Mouse (Mus musculus): ENCODE measurements around the gene Traf1. TPM values are rescaled to one million over a fixed set of nuclear protein-coding genes. Genes with fewer than 3 reads are reported as not detected.
A peak's percentile ranks its signal among the peaks of the same experiment; 100 is the strongest.

The Traf1 gene
- total RNA-seq, 2 experiments from 2014 or later: 1.3 TPM; not detected in 1

- peak; percentile 24; the same call in 1 of the 2 replicates for ATAC-seq (replicated peaks; ENCODE audit: poor library complexity)
Observed at GRCm38 (mm10) chr2:34943556-34944120, 17.9 kb downstream of the Traf1 start.

GRCm38 (mm10) chr2:34941061-34941675 lies 20.4 kb downstream of the Traf1 start:
- ATAC-seq (replicated peaks; ENCODE audit: poor library complexity): no peak

GRCm38 (mm10) chr2:34940246-34940645 lies 21.3 kb downstream of the Traf1 start:
- no peak for ATAC-seq (replicated peaks; ENCODE audit: poor library complexity)

- ATAC-seq (replicated peaks; ENCODE audit: poor library complexity): peak; percentile 90
Observed at GRCm38 (mm10) chr2:34938269-34939208, 23.0 kb downstream of the Traf1 start.

- ATAC-seq (replicated peaks; ENCODE audit: poor library complexity): no peak
Observed at GRCm38 (mm10) chr2:34937460-34937859, 24.1 kb downstream of the Traf1 start.

- ATAC-seq (replicated peaks; ENCODE audit: poor library complexity): no peak
Observed at GRCm38 (mm10) chr2:34927320-34927719, 34.3 kb downstream of the Traf1 start.

- no peak for ATAC-seq (replicated peaks; ENCODE audit: poor library complexity)
Observed at GRCm38 (mm10) chr2:34922729-34923128, 38.8 kb downstream of the Traf1 start.

- no peak for ATAC-seq (replicated peaks; ENCODE audit: poor library complexity)
Observed at GRCm38 (mm10) chr2:34920144-34920543, 41.4 kb downstream of the Traf1 start.

GRCm38 (mm10) chr2:34915103-34915502 lies 46.5 kb downstream of the Traf1 start:
- no peak for ATAC-seq (replicated peaks; ENCODE audit: poor library complexity)

GRCm38 (mm10) chr2:34914823-34915082 lies 46.8 kb downstream of the Traf1 start:
- ATAC-seq (replicated peaks; ENCODE audit: poor library complexity): no peak

- peak; percentile 82 for ATAC-seq (replicated peaks; ENCODE audit: poor library complexity)
Observed at GRCm38 (mm10) chr2:34914069-34914822, 47.3 kb downstream of the Traf1 start.

- peak; percentile 43; the same call in 1 of the 2 replicates for ATAC-seq (replicated peaks; ENCODE audit: poor library complexity)
Observed at GRCm38 (mm10) chr2:34913218-34914068, 48.1 kb downstream of the Traf1 start, which contains the start of gene Phf19. Gene Phf19 (minus strand): TSS chr2:34914026.

- no peak for ATAC-seq (replicated peaks; ENCODE audit: poor library complexity)
Observed at GRCm38 (mm10) chr2:34912613-34913012, 49.0 kb downstream of the Traf1 start.

GRCm38 (mm10) chr2:34911871-34912270 lies 49.7 kb downstream of the Traf1 start:
- no peak for ATAC-seq (replicated peaks; ENCODE audit: poor library complexity)

GRCm38 (mm10) chr2:34909719-34910118 lies 51.9 kb downstream of the Traf1 start:
- ATAC-seq (replicated peaks; ENCODE audit: poor library complexity): no peak

GRCm38 (mm10) chr2:34906861-34907604 lies 54.5 kb downstream of the Traf1 start:
- peak; percentile 36 for ATAC-seq (replicated peaks; ENCODE audit: poor library complexity)

GRCm38 (mm10) chr2:34906426-34906825 lies 55.1 kb downstream of the Traf1 start:
- ATAC-seq (replicated peaks; ENCODE audit: poor library complexity): no peak

GRCm38 (mm10) chr2:34904849-34905542 lies 56.6 kb downstream of the Traf1 start:
- peak; percentile 85 for ATAC-seq (replicated peaks; ENCODE audit: poor library complexity)

Measured in megakaryocyte progenitor cell, adult 5-6 weeks (primary cell).